Mouse (Mus musculus) liver, postnatal 0 days (tissue): ENCODE data around the gene Rapgef5. TPM values are rescaled to one million over a fixed set of nuclear protein-coding genes. Genes with fewer than 3 reads are reported as not detected.
A peak's percentile ranks its signal among the peaks of the same experiment; 100 is the strongest.

Source experiments
- ATAC-seq: fragments of 200-750 bp; cut with Nextera tagmentation; 2 replicates; pipeline ENCODE4 v1.8.0; 2017; ENCODE audit warnings: mild to moderate bottlenecking, moderate library complexity
- DNase-seq: peaks from one replicate; pipeline ENCODE4 v3.0.0-alpha.2; 2016
- H3K27ac ChIP-seq: fragments of 300-500 bp; sonication (generic); 2 replicates; pipeline ENCODE4 v1.5.1; 2014; ENCODE audit warnings: antibody characterized with exemption, moderate library complexity, mild to moderate bottlenecking, low read depth
- H3K27me3 ChIP-seq: fragments of 300-500 bp; sonication (generic); 2 replicates; pipeline ENCODE4 v1.6.1; 2014; ENCODE audit warnings: low read length, control low read depth, mixed read lengths; ENCODE audit not compliant: insufficient read depth
- H3K36me3 ChIP-seq: fragments of 300-500 bp; sonication (generic); replicated peaks from 2 replicates; pipeline ENCODE4 v1.6.1; 2014; ENCODE audit warnings: mild to moderate bottlenecking, control low read depth, low read length, moderate library complexity, mixed read lengths; ENCODE audit not compliant: insufficient read depth
- H3K4me1 ChIP-seq: fragments of 300-500 bp; sonication (generic); 2 replicates; pipeline ENCODE4 v1.6.1; 2014; ENCODE audit warnings: antibody characterized with exemption, mild to moderate bottlenecking, control low read depth; ENCODE audit not compliant: insufficient read depth
- H3K4me2 ChIP-seq: fragments of 300-500 bp; sonication (generic); 2 replicates; pipeline ENCODE4 v1.6.1; 2014; ENCODE audit warnings: low read depth, mild to moderate bottlenecking, low read length, moderate library complexity, mixed read lengths
- H3K4me3 ChIP-seq: fragments of 300-500 bp; sonication (generic); 2 replicates; pipeline ENCODE4 v1.5.1; 2014; ENCODE audit warnings: low read depth, low read length
- H3K9ac ChIP-seq: fragments of 300-500 bp; sonication (generic); replicated peaks from 2 replicates; pipeline ENCODE4 v1.6.1; 2014; ENCODE audit warnings: mild to moderate bottlenecking, moderate library complexity
- H3K9me3 ChIP-seq: fragments of 300-500 bp; sonication (generic); 2 replicates; pipeline ENCODE4 v1.6.1; 2016; ENCODE audit warnings: mild to moderate bottlenecking, control low read depth, low read length, mixed read lengths
- CTCF ChIP-seq: sonication (generic); IDR thresholded peaks from 2 replicates; pipeline ENCODE4 v1.5.1; 2016; ENCODE audit warnings: antibody characterized with exemption, low read depth
- EP300 ChIP-seq: IDR thresholded peaks from 2 replicates; pipeline ENCODE4 v1.6.1; 2016; ENCODE audit warnings: antibody characterized with exemption, low read depth, mild to moderate bottlenecking
- WGBS: fragments of 180-500 bp; shearing (Covaris S2); extraction: QIAGEN DNeasy Blood & Tissue Kit; methylation state at CpG from one replicate; pipeline ENCODE4 v1.1.7; 2014; ENCODE audit not compliant: insufficient replicate concordance; 5-methylcytosine and 5-hydroxymethylcytosine counted together
- polyA plus RNA-seq: library from polyadenylated mRNA; unstranded; fragments of >200 nt; fragmentation: Nextera tagmentation; extraction: Ambion mirVana; gene quantifications from 2 replicates; pipeline ENCODE4 v1.2.1, GENCODE M21; 2015

Rapgef5 gene
- polyA plus RNA-seq, 1 experiment from 2014 or later: 2.1 TPM

- Histone ChIP-seq H3K9ac (no peak overlapping the region), H3K4me2 (no peak overlapping the region), H3K27ac (no peak overlapping the region), H3K27me3 (0 out of 2 replicates have a peak, but pooled peaks cover 3% of the 10 kb centered on the region), H3K4me3 (no peak overlapping the region), H3K36me3 (no peaks in the 10 kb centered on the region), H3K9me3 (no peaks in the 10 kb centered on the region), H3K4me1 (no peaks in the 10 kb centered on the region; the same call in 1 of the 2 replicates)
- ATAC-seq (no peak), DNase-seq (no peak)
- WGBS: 72% methylated on average over 3 of the region's 3 CpGs
- TF ChIP-seq EP300 (no peak), CTCF (no peak)
Measured at GRCm38 (mm10) chr12:117686732-117687131, 170.5 kb downstream of the Rapgef5 start.

GRCm38 (mm10) chr12:117688655-117689548, 172.6 kb downstream of the Rapgef5 start:
- no peaks in the 10 kb centered on the region for H3K36me3 ChIP-seq
- peak overlapping the region; percentile 15; the same call in 1 of the 2 replicates for H3K4me3 ChIP-seq
- no peaks in the 10 kb centered on the region for H3K9me3 ChIP-seq
- ATAC-seq (no peak), DNase-seq (peak; percentile 26)
- no peak overlapping the region for H3K27ac ChIP-seq
- 40% methylated on average over 32 of the region's 32 CpGs for whole genome bisulfite sequencing
- TF ChIP-seq CTCF: no peak
- H3K4me1 ChIP-seq: no peaks in the 10 kb centered on the region; the same call in 1 of the 2 replicates
- H3K4me2 ChIP-seq: peak overlapping the region; percentile 59
- 0 out of 2 replicates have a peak, but pooled peaks cover 3% of the 10 kb centered on the region for H3K27me3 ChIP-seq
- H3K9ac ChIP-seq: no peak overlapping the region

- 72% methylated on average over 5 of the region's 5 CpGs for WGBS
- Histone ChIP-seq H3K27me3 (0 out of 2 replicates have a peak, but pooled peaks cover 3% of the 10 kb centered on the region), H3K27ac (no peak overlapping the region), H3K9ac (no peak overlapping the region), H3K9me3 (no peaks in the 10 kb centered on the region), H3K4me1 (peaks cover 2% of the 10 kb centered on the region; the same call in 1 of the 2 replicates), H3K36me3 (no peaks in the 10 kb centered on the region), H3K4me2 (no peak overlapping the region), H3K4me3 (no peak overlapping the region)
- DNase-seq (no peak), ATAC-seq (no peak)
- no peak for TF ChIP-seq CTCF
- no peak for TF ChIP-seq EP300
Measured at GRCm38 (mm10) chr12:117691336-117691735, 175.1 kb downstream of the Rapgef5 start.

DNA sequence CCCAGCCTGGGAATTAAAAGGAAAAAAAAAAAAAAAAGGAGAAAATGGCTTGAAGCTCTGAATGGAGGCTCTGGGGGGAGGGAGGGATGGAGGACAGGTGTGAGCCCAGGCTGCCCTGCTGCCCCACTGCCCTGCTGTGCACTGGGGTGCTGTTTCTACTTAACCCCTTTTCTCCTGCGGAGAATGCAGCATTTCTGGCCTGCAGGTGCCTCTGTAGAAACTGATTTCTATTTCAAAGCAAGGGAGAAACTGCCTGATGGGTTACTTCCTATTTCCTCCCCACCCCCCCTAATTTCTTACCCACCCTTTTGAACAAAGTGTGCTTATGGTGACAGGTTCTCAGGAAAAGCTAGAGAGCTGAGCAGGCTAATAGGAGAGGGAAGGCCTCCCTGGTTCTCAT, 176.5 kb downstream of the Rapgef5 start:
- Histone ChIP-seq H3K4me1 (peaks cover 3% of the 10 kb centered on the region; the same call in 1 of the 2 replicates), H3K9ac (no peak overlapping the region), H3K4me3 (no peak overlapping the region), H3K9me3 (no peaks in the 10 kb centered on the region), H3K27me3 (0 out of 2 replicates have a peak, but pooled peaks cover 3% of the 10 kb centered on the region), H3K36me3 (no peaks in the 10 kb centered on the region), H3K27ac (no peak overlapping the region), H3K4me2 (no peak overlapping the region)
- DNase-seq: no peak
- TF ChIP-seq EP300 (no peak), CTCF (no peak)
- 91% methylated on average over 1 of the region's 1 CpGs for WGBS
- ATAC-seq: no peak

- H3K9me3 ChIP-seq: no peaks in the 10 kb centered on the region
- H3K4me3 ChIP-seq: no peak overlapping the region
- DNase-seq (no peak), ATAC-seq (no peak)
- H3K4me2 ChIP-seq: no peak overlapping the region
- no peaks in the 10 kb centered on the region for H3K27me3 ChIP-seq
- H3K4me1 ChIP-seq: peaks cover 3% of the 10 kb centered on the region; the same call in 1 of the 2 replicates
- H3K27ac ChIP-seq: no peak overlapping the region
- no peak overlapping the region for H3K9ac ChIP-seq
- TF ChIP-seq CTCF (no peak), EP300 (no peak)
- no peaks in the 10 kb centered on the region for H3K36me3 ChIP-seq
- 70% methylated on average over 3 of the region's 3 CpGs for WGBS
Measured at GRCm38 (mm10) chr12:117699950-117700665, 183.8 kb downstream of the Rapgef5 start.

DNA sequence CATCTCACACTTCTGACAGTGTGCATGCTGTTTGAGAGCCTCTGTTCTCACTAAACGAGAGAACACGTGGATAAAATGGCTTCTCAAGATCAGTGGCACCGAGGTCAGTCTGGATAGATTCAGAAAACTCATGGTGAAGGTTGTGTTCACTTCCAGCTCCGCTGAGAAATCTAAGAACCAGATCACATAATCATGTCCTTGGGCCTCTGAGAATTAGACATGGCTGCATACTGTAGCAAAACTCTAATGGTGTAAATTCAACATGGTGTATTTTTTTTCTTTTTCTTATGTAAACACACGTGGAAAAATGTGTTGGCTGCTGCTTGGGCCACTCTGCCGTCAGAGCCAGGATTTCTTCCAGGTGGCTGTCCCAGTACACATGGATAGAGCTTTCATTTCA, 184.6 kb downstream of the Rapgef5 start:
- no peak for DNase-seq
- H3K4me1 ChIP-seq: peaks cover 3% of the 10 kb centered on the region; the same call in 1 of the 2 replicates
- H3K27me3 ChIP-seq: no peaks in the 10 kb centered on the region
- no peak overlapping the region for H3K4me2 ChIP-seq
- H3K4me3 ChIP-seq: no peak overlapping the region
- no peak for TF ChIP-seq EP300
- TF ChIP-seq CTCF: no peak
- ATAC-seq: no peak
- H3K9me3 ChIP-seq: no peaks in the 10 kb centered on the region
- no peak overlapping the region for H3K27ac ChIP-seq
- H3K36me3 ChIP-seq: no peaks in the 10 kb centered on the region
- 80% methylated on average over 6 of the region's 6 CpGs for WGBS
- no peak overlapping the region for H3K9ac ChIP-seq
